Mouse (Mus musculus) CH12.LX (cell line): ENCODE results near the gene Magel2.

Experiments
- RCOR1 ChIP-seq: conservative IDR thresholded peaks from 2 replicates; pipeline ENCODE4 v1.6.1; 2012; ENCODE audit warnings: low read depth, mild to moderate bottlenecking, inconsistent platforms, low read length, improper control_type of control experiment
- USF2 ChIP-seq: conservative IDR thresholded peaks from 2 replicates; pipeline ENCODE4 v1.6.1; 2011; ENCODE audit warnings: low read depth, low read length, improper control_type of control experiment

GRCm38 (mm10) chr7:62420566-62420965, 43.8 kb downstream of the Magel2 start:
- no peak for TF ChIP-seq USF2
- no peak for TF ChIP-seq RCOR1
